Mouse (Mus musculus) stomach, embryonic 14.5 days (tissue): ENCODE results near the gene Cxcr2. TPM values are rescaled to one million over a fixed set of nuclear protein-coding genes. Genes with fewer than 3 reads are reported as not detected.
A peak's percentile ranks its signal among the peaks of the same experiment; 100 is the strongest.

Source experiments
- ATAC-seq: fragments of 200-750 bp; cut with Nextera tagmentation; 2 replicates; pipeline ENCODE4 v1.8.0; 2017; ENCODE audit warnings: low read depth, moderate TSS enrichment; ENCODE audit not compliant: insufficient number of reproducible peaks, insufficient read depth, low FRiP score
- H3K27ac ChIP-seq: fragments of 300-500 bp; sonication (generic); 2 replicates; pipeline ENCODE4 v1.5.1; 2014; ENCODE audit warnings: mild to moderate bottlenecking, low read length, moderate library complexity, mixed read lengths
- H3K27me3 ChIP-seq: fragments of 300-500 bp; sonication (generic); 2 replicates; pipeline ENCODE4 v1.6.1; 2014; ENCODE audit warnings: low read length, control low read depth, mixed read lengths; ENCODE audit not compliant: control insufficient read depth, insufficient read depth
- H3K36me3 ChIP-seq: fragments of 300-500 bp; sonication (generic); 2 replicates; pipeline ENCODE4 v1.6.1; 2014; ENCODE audit warnings: mild to moderate bottlenecking, control low read depth, low read length, moderate library complexity, mixed read lengths; ENCODE audit not compliant: control insufficient read depth, insufficient read depth
- H3K4me1 ChIP-seq: fragments of 300-500 bp; sonication (generic); 2 replicates; pipeline ENCODE4 v1.6.1; 2014; ENCODE audit warnings: low read length, control low read depth, mixed read lengths; ENCODE audit not compliant: control insufficient read depth, insufficient read depth
- H3K4me2 ChIP-seq: fragments of 300-500 bp; sonication (generic); replicated peaks from 2 replicates; pipeline ENCODE4 v1.6.1; 2014; ENCODE audit warnings: low read depth, low read length, control low read depth
- H3K4me3 ChIP-seq: fragments of 300-500 bp; sonication (generic); 2 replicates; pipeline ENCODE4 v1.5.1; 2014; ENCODE audit warnings: low read depth, low read length, control low read depth
- H3K9ac ChIP-seq: fragments of 300-500 bp; sonication (generic); replicated peaks from 2 replicates; pipeline ENCODE4 v1.6.1; 2014; ENCODE audit warnings: low read depth, mild to moderate bottlenecking, control low read depth, low read length, moderate library complexity, mixed read lengths
- H3K9me3 ChIP-seq: fragments of 300-500 bp; sonication (generic); 2 replicates; pipeline ENCODE4 v1.6.1; 2016; ENCODE audit warnings: low read depth, low read length, control low read depth; ENCODE audit not compliant: control insufficient read depth
- WGBS: fragments of 180-500 bp; shearing (Covaris S2); extraction: QIAGEN DNeasy Blood & Tissue Kit; methylation state at CpG from one replicate; pipeline ENCODE4 v1.1.7; 2014; 5-methylcytosine and 5-hydroxymethylcytosine counted together
- microRNA counts: library from miRNA; unstranded; fragments of <30 nt; microRNA quantifications from one replicate; lab custom pipeline; 2016
- microRNA-seq: library from miRNA; unstranded; fragments of <30 nt; microRNA quantifications from one replicate; pipeline ENCODE4, GENCODE M21; 2016
- polyA plus RNA-seq: library from polyadenylated mRNA; unstranded; fragments of >200 nt; fragmentation: Nextera tagmentation; extraction: Ambion mirVana; gene quantifications from 2 replicates; pipeline ENCODE4 v1.2.1, GENCODE M21; 2014

The Cxcr2 gene
- polyA plus RNA-seq, 1 experiment from 2014 or later, result 0.07 TPM

DNA sequence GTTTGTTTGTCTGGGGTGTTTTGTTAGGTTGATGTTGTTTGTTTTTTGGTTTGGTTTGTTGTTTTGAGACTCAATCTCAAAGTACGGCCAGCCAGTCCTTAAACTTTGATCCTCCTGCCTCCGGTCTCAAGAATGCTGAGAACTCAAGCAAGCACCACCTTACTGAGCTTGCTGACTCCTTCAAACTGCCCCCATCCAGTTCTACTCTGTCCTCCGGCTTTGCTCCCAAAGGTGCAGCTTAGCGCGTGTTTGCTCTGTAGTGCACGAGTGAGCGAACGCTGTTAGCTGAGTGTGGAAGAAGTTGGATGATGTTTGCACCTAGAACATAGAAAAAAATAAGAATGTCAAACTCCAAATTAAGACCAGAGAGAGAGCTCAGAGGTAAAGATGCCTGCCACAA is 55.2 kb downstream of the Cxcr2 start:
- no peak overlapping the region for H3K9ac ChIP-seq
- H3K36me3 ChIP-seq, result no peaks in the 10 kb centered on the region
- no peak for ATAC-seq
- H3K4me1 ChIP-seq, result no peaks in the 10 kb centered on the region
- H3K9me3 ChIP-seq, result no peaks in the 10 kb centered on the region
- 84% methylated on average over 8 of the region's 8 CpGs for WGBS
- no peak overlapping the region for H3K4me2 ChIP-seq
- H3K4me3 ChIP-seq, result no peak overlapping the region
- no peak overlapping the region for H3K27ac ChIP-seq
- H3K27me3 ChIP-seq, result no peaks in the 10 kb centered on the region

MicroRNAs encoded within 50 kb of the gene (microRNA counts, 519-probe panel; counts per million panel counts)
- microRNA mmu-miR-1928 (lab: Ali Mortazavi, UCI), result 2,038 counts per million, percentile 24 among the panel's probes with 10 or more counts

Small RNA genes within 50 kb of the gene (microRNA-seq; reads per million reads assigned to microRNA genes)
- not detected for gene Mir1928

Other genes starting within 250 kb of the Cxcr2 start
- 35.3 and 37.9 TPM in 2 replicates for gene Tns1, start 29.5 kb upstream of the Cxcr2 start, polyA plus RNA-seq
- 0.25 and 0.26 TPM in 2 replicates for gene Rufy4, start 28.4 kb upstream of the Cxcr2 start, polyA plus RNA-seq
- not detected in 2 replicates for gene Cxcr1, start 40.6 kb downstream of the Cxcr2 start, polyA plus RNA-seq
- 406 and 429 TPM in 2 replicates for gene Arpc2, start 82.1 kb downstream of the Cxcr2 start, polyA plus RNA-seq
- gene Gpbar1, start 124.6 kb downstream of the Cxcr2 start, polyA plus RNA-seq, result 3.5 and 4.1 TPM in 2 replicates
- gene Aamp, start 130.7 kb downstream of the Cxcr2 start, polyA plus RNA-seq, result 240 and 261 TPM in 2 replicates
- gene Pnkd, start 130.9 kb downstream of the Cxcr2 start, polyA plus RNA-seq, result 122 and 132 TPM in 2 replicates
- gene Tmbim1, start 151.6 kb downstream of the Cxcr2 start, polyA plus RNA-seq, result 50.1 and 53.9 TPM in 2 replicates
- 0.69 and 0.81 TPM in 2 replicates for gene Catip, start 208.1 kb downstream of the Cxcr2 start, polyA plus RNA-seq
- 5.3 and 6.1 TPM in 2 replicates for gene Slc11a1, start 221.2 kb downstream of the Cxcr2 start, polyA plus RNA-seq
- 88.0 and 90.7 TPM in 2 replicates for gene Ctdsp1, start 237.5 kb downstream of the Cxcr2 start, polyA plus RNA-seq